Mouse (Mus musculus) kidney, postnatal 36 days (tissue): Measurements from ENCODE around the gene D630045J12Rik.

Experiments
- DNase-seq, 2 experiments: peaks; one replicate each; pipeline ENCODE4 v3.0.0; 2021 to 2022; ENCODE audit warnings: mixed read lengths in 2 of 2

Gene D630045J12Rik

GRCm38 (mm10) chr6:38253736-38254641 lies at the start of gene D630045J12Rik:
D630045J12Rik (minus strand) TSS chr6:38254009.
- peak; percentile 83 to 92 for DNase-seq

- peak; percentile 45 to 77 for DNase-seq
Observed at GRCm38 (mm10) chr6:38298761-38299401, 45.1 kb upstream of the D630045J12Rik start, which contains the start of gene Zc3hav1l. Zc3hav1l (minus strand) TSS chr6:38299259.

- DNase-seq = peak in 1 of 2 experiments; percentile 8
Observed at GRCm38 (mm10) chr6:38298246-38298635, 44.4 kb upstream of the D630045J12Rik start.

GRCm38 (mm10) chr6:38297580-38298245 lies 43.9 kb upstream of the D630045J12Rik start:
- no peak for DNase-seq

GRCm38 (mm10) chr6:38293708-38294107 lies 39.9 kb upstream of the D630045J12Rik start:
- DNase-seq = peak in 1 of 2 experiments; percentile 16

GRCm38 (mm10) chr6:38292871-38293646 lies 39.2 kb upstream of the D630045J12Rik start:
- no peak for DNase-seq

GRCm38 (mm10) chr6:38284422-38284821 lies 30.6 kb upstream of the D630045J12Rik start:
- DNase-seq = no peak

GRCm38 (mm10) chr6:38264466-38264865 lies 10.7 kb upstream of the D630045J12Rik start:
- DNase-seq = no peak

GRCm38 (mm10) chr6:38263393-38264159 lies 9.8 kb upstream of the D630045J12Rik start:
- no peak for DNase-seq

GRCm38 (mm10) chr6:38261877-38262276 lies 8.1 kb upstream of the D630045J12Rik start:
- peak in 1 of 2 experiments; percentile 52 for DNase-seq

GRCm38 (mm10) chr6:38257506-38257905 lies 3.7 kb upstream of the D630045J12Rik start:
- peak; percentile 66 to 80 for DNase-seq

- DNase-seq = no peak
Observed at GRCm38 (mm10) chr6:38256793-38257192, 3.0 kb upstream of the D630045J12Rik start.

GRCm38 (mm10) chr6:38255794-38256193 lies 2.0 kb upstream of the D630045J12Rik start:
- DNase-seq = no peak

- no peak for DNase-seq
Observed at GRCm38 (mm10) chr6:38252766-38253735, 758 bp downstream of the D630045J12Rik start.

- peak; percentile 44 to 53 for DNase-seq
Observed at GRCm38 (mm10) chr6:38252139-38252538, 1.7 kb downstream of the D630045J12Rik start.

GRCm38 (mm10) chr6:38251464-38251863 lies 2.3 kb downstream of the D630045J12Rik start:
- DNase-seq = no peak

GRCm38 (mm10) chr6:38247362-38247761 lies 6.4 kb downstream of the D630045J12Rik start:
- no peak for DNase-seq

- no peak for DNase-seq
Observed at GRCm38 (mm10) chr6:38244806-38245205, 9.0 kb downstream of the D630045J12Rik start.

- no peak for DNase-seq
Observed at GRCm38 (mm10) chr6:38244167-38244566, 9.6 kb downstream of the D630045J12Rik start.

GRCm38 (mm10) chr6:38242833-38243232 lies 11.0 kb downstream of the D630045J12Rik start:
- DNase-seq = no peak
